Mouse (Mus musculus) E14TG2a.4 (cell line): ENCODE data around the gene Tgtp2.

ENCODE experiments used
- CTCF ChIP-seq: conservative IDR thresholded peaks from 2 replicates; pipeline ENCODE4 v1.5.1; 2014; ENCODE audit warnings: low read length
- NANOG ChIP-seq: IDR thresholded peaks from 2 replicates; pipeline ENCODE4 v1.6.1; 2014; ENCODE audit warnings: borderline replicate concordance, low read length, mixed read lengths

DNA sequence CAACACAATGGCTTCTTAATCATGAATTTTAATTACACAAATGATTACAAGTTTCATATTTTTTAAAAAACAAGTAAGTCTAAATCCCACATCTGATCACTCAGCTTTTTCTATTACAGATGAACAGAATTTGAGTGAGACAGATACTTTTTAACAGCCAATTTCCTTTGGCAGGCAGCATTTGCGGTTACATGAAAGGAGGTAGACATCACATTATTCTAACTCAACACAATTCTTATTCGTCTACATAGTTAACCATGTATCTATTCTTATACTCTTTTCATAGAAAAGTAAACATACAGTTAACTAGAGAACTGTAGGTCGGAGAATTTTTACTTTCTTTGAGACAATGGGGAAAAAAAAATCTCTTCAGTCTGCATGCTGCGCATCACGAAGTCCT, 26.5 kb upstream of the Tgtp2 start:
- TF ChIP-seq CTCF (no peak), NANOG (no peak)
